10 mouse cellular contexts compared by ENCODE assay signal in genomic region chr5:39110336-39110735, GRCm38 (mm10).
DNase-seq lines count a peak whose midpoint lies in the region.
"Had no signal": no experiment of that assay in that cellular context is flagged by ENCODE, and none has a peak within 500 bp of the region (broad histone marks: within the 10 kb centered on the region; RNA-seq: fewer than 3 reads in every experiment).

No protein-coding gene starts in this region.

- DNase-seq in adrenal gland, adult (ENCODE audit: inconsistent age in 2 of 2, low spot score in 1 of 2) = peak; percentile 67 to 87
- no peak for DNase-seq in adrenal gland, postnatal 25 days
- DNase-seq in ovary, adult 18-20 months (ENCODE audit: low spot score) = peak; percentile 24
- DNase-seq in ovary, postnatal 10 days (ENCODE audit: low spot score) = no peak
- peak; percentile 67 for DNase-seq in adrenal gland, postnatal 14 days
- no peak for DNase-seq in right cerebral cortex, postnatal 10 days (ENCODE audit: low spot score in 2 of 2)
- no peak for DNase-seq in heart, adult 11 months
- DNase-seq: B cell, adult 2 months; cerebellum, adult 11-12 months; cerebellum, postnatal 25 days had no signal

Comparison
In these comparisons a context has a peak if more than half of its experiments do, and no peak if none do; other contexts are left out.
1. DNase-seq: peak in adrenal gland, adult (2 of 2), ovary, adult 18-20 months (single experiment) and adrenal gland, postnatal 14 days (single experiment); none in adrenal gland, postnatal 25 days (single experiment), ovary, postnatal 10 days (single experiment), right cerebral cortex, postnatal 10 days (0 of 2) and heart, adult 11 months (single experiment).